13 mouse cellular contexts compared by ENCODE assay signal in genomic region chr4:125318293-125318692, GRCm38 (mm10).
"Had no signal": no experiment of that assay in that cellular context is flagged by ENCODE, and none has a peak within 500 bp of the region (broad histone marks: within the 10 kb centered on the region; RNA-seq: fewer than 3 reads in every experiment).

No protein-coding gene starts in this region.

- H3K27ac ChIP-seq: layer of hippocampus, adult 2 months; limb, embryonic 10.5 days; liver, embryonic 15.5 days; midbrain, embryonic 13.5 days; neural tube, embryonic 12.5 days had no signal

- H3K36me3 ChIP-seq: limb, embryonic 10.5 days; liver, embryonic 15.5 days; midbrain, embryonic 13.5 days; neural tube, embryonic 12.5 days had no signal

- DNase-seq: kidney, postnatal 10 days; kidney, postnatal 4 days; lung, adult 2 months; lung, postnatal 36 days; right cerebral cortex, adult 18-20 months; right cerebral cortex, postnatal 25 days had no signal

- ATAC-seq: lung, postnatal 0 days; midbrain, embryonic 13.5 days had no signal

- H3K4me2 ChIP-seq: liver, embryonic 11.5 days; liver, embryonic 15.5 days; midbrain, embryonic 13.5 days; neural tube, embryonic 12.5 days had no signal

- H3K9me3 ChIP-seq: limb, embryonic 10.5 days; liver, embryonic 15.5 days; midbrain, embryonic 13.5 days; neural tube, embryonic 12.5 days had no signal

- H3K4me1 ChIP-seq: limb, embryonic 10.5 days; liver, embryonic 15.5 days had no signal

- H3K27me3 ChIP-seq: liver, embryonic 15.5 days; neural tube, embryonic 12.5 days had no signal

- H3K4me3 ChIP-seq: layer of hippocampus, adult 2 months; limb, embryonic 10.5 days; liver, embryonic 15.5 days; midbrain, embryonic 13.5 days; neural tube, embryonic 12.5 days had no signal

- H3K9ac ChIP-seq: liver, embryonic 15.5 days; midbrain, embryonic 13.5 days; neural tube, embryonic 12.5 days had no signal
